Mouse (Mus musculus) forebrain, embryonic 11.5 days (tissue): ENCODE measurements around the gene Gtf2ird2. TPM values are rescaled to one million over a fixed set of nuclear protein-coding genes. Genes with fewer than 3 reads are reported as not detected.

ENCODE experiments used
- ATAC-seq: fragments of 200-750 bp; cut with Nextera tagmentation; replicated peaks from 2 replicates; pipeline ENCODE4 v1.8.0; 2017; ENCODE audit warnings: moderate TSS enrichment; ENCODE audit not compliant: low FRiP score
- DNase-seq: peaks from one replicate; pipeline ENCODE4 v3.0.0-alpha.2; 2017; ENCODE audit warnings: low spot score
- H3K27ac ChIP-seq: fragments of 300-500 bp; sonication (generic); 2 replicates; pipeline ENCODE4 v1.5.1; 2014; ENCODE audit warnings: low read depth, low read length
- H3K27me3 ChIP-seq: fragments of 300-500 bp; sonication (generic); 2 replicates; pipeline ENCODE4 v1.6.1; 2014; ENCODE audit warnings: mild to moderate bottlenecking, low read length, mixed read lengths; ENCODE audit not compliant: control insufficient read depth, insufficient read depth
- H3K36me3 ChIP-seq: fragments of 300-500 bp; sonication (generic); 2 replicates; pipeline ENCODE4 v1.6.1; 2014; ENCODE audit warnings: mild to moderate bottlenecking, low read length, moderate library complexity, mixed read lengths; ENCODE audit not compliant: control insufficient read depth, insufficient read depth
- H3K4me1 ChIP-seq: fragments of 300-500 bp; sonication (generic); replicated peaks from 2 replicates; pipeline ENCODE4 v1.6.1; 2014; ENCODE audit warnings: low read length, mixed read lengths; ENCODE audit not compliant: control insufficient read depth, insufficient read depth
- H3K4me2 ChIP-seq: fragments of 300-500 bp; sonication (generic); 2 replicates; pipeline ENCODE4 v1.6.1; 2014; ENCODE audit warnings: low read depth, mild to moderate bottlenecking, low read length, moderate library complexity, mixed read lengths; ENCODE audit not compliant: severe bottlenecking
- H3K4me3 ChIP-seq: fragments of 300-500 bp; sonication (generic); 2 replicates; pipeline ENCODE4 v1.5.1; 2014; ENCODE audit warnings: low read depth, low read length
- H3K9ac ChIP-seq: fragments of 300-500 bp; sonication (generic); 2 replicates; pipeline ENCODE4 v1.6.1; 2014; ENCODE audit warnings: low read length
- H3K9me3 ChIP-seq: fragments of 300-500 bp; sonication (generic); 2 replicates; pipeline ENCODE4 v1.6.1; 2016; ENCODE audit warnings: low read length, mixed read lengths; ENCODE audit not compliant: control insufficient read depth
- WGBS: fragments of 180-500 bp; shearing (Covaris S2); extraction: QIAGEN DNeasy Blood & Tissue Kit; methylation state at CpG from one replicate; pipeline ENCODE4 v1.1.7; 2014; 5-methylcytosine and 5-hydroxymethylcytosine counted together
- polyA plus RNA-seq: library from polyadenylated mRNA; unstranded; fragments of >200 nt; fragmentation: Nextera tagmentation; extraction: Ambion mirVana; gene quantifications from 2 replicates; pipeline ENCODE4 v1.2.1, GENCODE M21; 2014

The Gtf2ird2 gene
- polyA plus RNA-seq, 1 experiment from 2014 or later = 9.8 TPM

DNA sequence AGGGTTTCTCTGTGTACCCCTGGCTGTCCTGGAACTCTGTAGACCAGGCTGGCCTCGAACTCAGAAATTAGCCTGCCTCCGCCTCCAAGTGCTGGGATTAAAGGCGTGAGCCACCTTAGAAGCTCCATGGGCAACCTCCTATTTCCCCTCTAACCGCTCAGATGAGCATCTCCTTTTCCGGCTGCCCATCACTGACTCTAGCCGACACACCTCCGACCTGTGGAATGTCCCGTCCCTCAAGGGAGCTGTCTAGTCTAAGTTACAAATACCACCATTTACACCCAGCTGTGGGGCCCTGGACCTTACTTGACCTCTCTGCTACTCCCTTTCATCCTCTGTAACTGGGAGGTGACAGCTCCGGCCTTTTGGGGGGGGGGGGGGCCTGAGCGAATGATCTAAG is 8.1 kb upstream of the Gtf2ird2 start:
- no peak overlapping the region for H3K27ac ChIP-seq
- peak overlapping the region; percentile 74 for H3K9ac ChIP-seq
- ATAC-seq (no peak), DNase-seq (no peak)
- H3K4me2 ChIP-seq = peak overlapping the region; percentile 89
- no peaks in the 10 kb centered on the region for H3K36me3 ChIP-seq
- 9% methylated on average over 10 of the region's 10 CpGs for WGBS
- peaks cover 6% of the 10 kb centered on the region for H3K4me1 ChIP-seq
- H3K27me3 ChIP-seq = no peaks in the 10 kb centered on the region
- H3K9me3 ChIP-seq = no peaks in the 10 kb centered on the region
- H3K4me3 ChIP-seq = peak overlapping the region; percentile 75

GRCm38 (mm10) chr5:134176169-134176881 is 7.5 kb upstream of the Gtf2ird2 start, which contains the start of gene Rcc1l:
Rcc1l (minus strand) TSS chr5:134176774.
- H3K27ac ChIP-seq = no peak within 1 kb of the TSS
- DNase-seq (peak; percentile 87), ATAC-seq (peak; percentile 92)
- H3K9ac ChIP-seq = peak within 1 kb of the TSS; percentile 74
- H3K4me1 ChIP-seq = peaks cover 6% of the 10 kb centered on the region
- under 1% methylated on average over 70 of the region's 72 CpGs for WGBS
- peak within 1 kb of the TSS; percentile 75 for H3K4me3 ChIP-seq
- H3K9me3 ChIP-seq = no peaks in the 10 kb centered on the region
- peak within 1 kb of the TSS; percentile 89 for H3K4me2 ChIP-seq
- H3K27me3 ChIP-seq = no peaks in the 10 kb centered on the region
- H3K36me3 ChIP-seq = no peaks in the 10 kb centered on the region

DNA sequence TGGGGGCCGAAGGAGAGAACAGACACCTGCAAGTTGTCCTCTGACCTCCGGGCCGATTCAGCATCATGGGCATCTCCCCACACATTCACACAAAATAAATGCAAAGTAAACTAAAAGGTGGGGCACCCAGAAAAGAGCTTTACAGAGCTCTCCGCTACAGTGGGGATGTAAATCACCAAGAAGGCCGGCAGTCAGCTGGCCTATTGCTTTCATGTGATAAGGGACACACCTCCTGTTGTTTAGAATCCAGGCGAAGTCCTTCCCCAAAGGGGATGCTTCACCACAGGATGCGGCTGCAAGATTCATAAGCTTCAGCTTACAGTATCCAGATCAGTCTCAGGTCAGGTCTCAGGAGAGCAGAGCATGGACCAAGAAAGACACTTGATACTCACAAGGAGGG is 5.3 kb upstream of the Gtf2ird2 start:
- Histone ChIP-seq H3K27me3 (no peaks in the 10 kb centered on the region), H3K9me3 (no peaks in the 10 kb centered on the region), H3K27ac (no peak overlapping the region), H3K4me2 (no peak overlapping the region), H3K36me3 (no peaks in the 10 kb centered on the region), H3K4me3 (no peak overlapping the region), H3K4me1 (peaks cover 11% of the 10 kb centered on the region), H3K9ac (no peak overlapping the region)
- ATAC-seq (no peak), DNase-seq (no peak)
- WGBS = 86% methylated on average over 7 of the region's 7 CpGs

DNA sequence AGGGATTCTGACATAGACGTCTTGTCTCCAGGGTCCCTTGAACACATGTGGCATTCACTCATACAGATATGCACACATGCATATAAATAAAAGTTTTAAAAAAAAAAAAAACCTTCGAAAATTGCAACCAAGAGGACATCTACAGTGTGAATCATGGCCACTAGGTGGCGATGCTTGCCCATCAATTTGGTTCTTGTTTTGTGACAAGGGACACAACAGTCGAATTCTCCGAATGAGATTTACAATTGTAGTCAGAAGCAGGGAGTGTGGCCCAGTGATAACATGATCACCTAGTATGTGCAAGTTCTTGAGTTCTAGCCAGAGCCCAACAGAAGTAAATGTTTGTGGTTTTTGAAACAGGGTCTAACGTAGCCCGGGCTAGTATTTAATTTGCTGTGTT is 3.9 kb upstream of the Gtf2ird2 start:
- Histone ChIP-seq H3K4me3 (no peak overlapping the region), H3K4me1 (peaks cover 13% of the 10 kb centered on the region), H3K27me3 (no peaks in the 10 kb centered on the region), H3K9ac (no peak overlapping the region), H3K36me3 (no peaks in the 10 kb centered on the region), H3K27ac (no peak overlapping the region), H3K4me2 (no peak overlapping the region), H3K9me3 (no peaks in the 10 kb centered on the region)
- WGBS = 31% methylated on average over 7 of the region's 7 CpGs
- DNase-seq = peak; percentile 86
- ATAC-seq = no peak

DNA sequence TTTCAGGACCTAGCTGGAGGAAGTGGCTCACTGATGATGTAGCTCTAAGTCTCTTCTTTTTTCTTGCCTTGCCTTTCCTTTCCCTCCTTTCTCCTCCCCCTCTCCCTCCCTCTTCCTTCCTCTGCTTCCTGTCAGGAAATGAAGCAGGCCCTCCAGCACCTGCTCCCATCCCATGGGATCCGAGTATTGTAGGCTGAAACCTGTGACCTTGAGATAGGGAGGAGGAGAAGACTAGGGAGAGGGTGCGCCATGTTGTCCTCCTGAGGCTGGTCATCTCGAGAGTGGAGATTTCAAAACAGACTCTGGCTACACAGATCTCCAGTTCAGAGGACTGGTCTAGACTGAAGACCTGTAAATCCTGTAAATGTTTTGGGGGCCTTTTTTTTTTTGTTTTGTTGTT is 1.6 kb upstream of the Gtf2ird2 start:
- H3K36me3 ChIP-seq = no peaks in the 10 kb centered on the region
- no peaks in the 10 kb centered on the region for H3K9me3 ChIP-seq
- no peak overlapping the region for H3K27ac ChIP-seq
- no peaks in the 10 kb centered on the region for H3K27me3 ChIP-seq
- H3K9ac ChIP-seq = no peak overlapping the region
- ATAC-seq = no peak
- no peak for DNase-seq
- WGBS = 73% methylated on average over 3 of the region's 3 CpGs
- H3K4me3 ChIP-seq = no peak overlapping the region
- H3K4me2 ChIP-seq = no peak overlapping the region
- H3K4me1 ChIP-seq = peaks cover 7% of the 10 kb centered on the region

- Histone ChIP-seq H3K4me3 (no peak overlapping the region), H3K4me1 (peaks cover 7% of the 10 kb centered on the region), H3K9ac (no peak overlapping the region), H3K9me3 (0 out of 2 replicates have a peak, but pooled peaks cover 3% of the 10 kb centered on the region), H3K27me3 (no peaks in the 10 kb centered on the region), H3K27ac (no peak overlapping the region), H3K4me2 (peak overlapping the region; percentile 68), H3K36me3 (no peaks in the 10 kb centered on the region)
- DNase-seq = no peak
- ATAC-seq = no peak
- WGBS = 72% methylated on average over 4 of the region's 4 CpGs
These were observed 1.1 kb upstream of the Gtf2ird2 start for GRCm38 (mm10) chr5:134182735-134183134.

DNA sequence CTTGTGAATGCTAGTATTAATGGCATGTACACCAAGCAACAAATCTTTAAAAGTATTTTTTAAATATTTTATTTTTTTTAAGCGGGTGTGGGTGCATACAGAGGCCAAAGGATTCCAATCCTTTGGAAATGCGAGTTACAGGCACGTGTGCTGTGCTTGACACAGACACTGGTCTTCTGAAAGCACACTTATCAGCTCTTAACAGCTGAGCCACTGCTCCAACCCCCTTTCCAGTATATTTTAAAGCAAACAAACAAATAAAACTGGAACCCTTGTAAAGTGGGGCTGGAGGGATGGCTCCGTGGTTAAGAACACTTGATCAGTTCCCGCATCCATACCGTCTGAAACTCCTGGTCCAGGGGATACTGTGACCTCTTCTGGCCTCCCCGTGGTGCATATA is 657 bp upstream of the Gtf2ird2 start:
- Histone ChIP-seq H3K4me2 (peak overlapping the region; percentile 68), H3K27ac (peak overlapping the region; percentile 25; the same call in 1 of the 2 replicates), H3K4me1 (peaks cover 7% of the 10 kb centered on the region), H3K4me3 (peak overlapping the region; percentile 79), H3K27me3 (no peaks in the 10 kb centered on the region), H3K36me3 (no peaks in the 10 kb centered on the region), H3K9ac (peak overlapping the region; percentile 93), H3K9me3 (0 out of 2 replicates have a peak, but pooled peaks cover 3% of the 10 kb centered on the region)
- ATAC-seq (no peak), DNase-seq (no peak)
- WGBS = 61% methylated on average over 7 of the region's 7 CpGs

- no peak for ATAC-seq
- Histone ChIP-seq H3K9ac (no peak overlapping the region), H3K4me1 (peaks cover 7% of the 10 kb centered on the region), H3K9me3 (0 out of 2 replicates have a peak, but pooled peaks cover 3% of the 10 kb centered on the region), H3K4me2 (no peak overlapping the region), H3K27ac (no peak overlapping the region), H3K27me3 (no peaks in the 10 kb centered on the region), H3K36me3 (no peaks in the 10 kb centered on the region), H3K4me3 (no peak overlapping the region)
- no peak for DNase-seq
- WGBS = 92% methylated on average over 3 of the region's 3 CpGs
These were observed 2.2 kb downstream of the Gtf2ird2 start for GRCm38 (mm10) chr5:134186059-134186458.
